Mouse (Mus musculus): ENCODE measurements around the gene Elf1.

Gene Elf1

DNA sequence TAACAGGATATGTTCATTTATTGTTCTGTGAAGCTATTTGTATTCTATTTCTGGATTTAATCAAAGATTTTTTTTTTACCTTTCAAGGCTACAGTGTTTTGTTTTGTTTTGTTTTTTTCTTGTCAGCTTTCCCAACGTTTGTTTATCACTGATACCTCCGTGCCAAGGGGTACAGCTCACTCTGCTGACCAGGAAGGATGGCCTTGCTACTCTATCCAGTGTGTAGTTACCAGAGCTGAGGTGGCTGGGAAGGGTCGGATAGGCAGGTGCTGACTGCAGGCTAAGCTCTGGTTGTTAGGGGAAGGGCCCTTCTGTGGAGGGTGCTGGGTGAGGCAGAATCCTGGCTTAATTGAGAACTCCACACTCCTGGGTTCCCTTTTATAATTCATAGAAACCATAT, 9.3 kb downstream of the Elf1 start:
- no peak for DNase-seq (ENCODE audit: low spot score)

- no peak for DNase-seq (ENCODE audit: low spot score)
Measured at GRCm38 (mm10) chr14:79494349-79494748, 13.4 kb downstream of the Elf1 start.

GRCm38 (mm10) chr14:79499326-79499725, 18.3 kb downstream of the Elf1 start:
- DNase-seq (ENCODE audit: low spot score), result peak; percentile 38

GRCm38 (mm10) chr14:79500756-79501155, 19.8 kb downstream of the Elf1 start:
- no peak for DNase-seq (ENCODE audit: low spot score)

GRCm38 (mm10) chr14:79503371-79504075, 22.5 kb downstream of the Elf1 start:
- DNase-seq (ENCODE audit: low spot score), result peak; percentile 62

DNA sequence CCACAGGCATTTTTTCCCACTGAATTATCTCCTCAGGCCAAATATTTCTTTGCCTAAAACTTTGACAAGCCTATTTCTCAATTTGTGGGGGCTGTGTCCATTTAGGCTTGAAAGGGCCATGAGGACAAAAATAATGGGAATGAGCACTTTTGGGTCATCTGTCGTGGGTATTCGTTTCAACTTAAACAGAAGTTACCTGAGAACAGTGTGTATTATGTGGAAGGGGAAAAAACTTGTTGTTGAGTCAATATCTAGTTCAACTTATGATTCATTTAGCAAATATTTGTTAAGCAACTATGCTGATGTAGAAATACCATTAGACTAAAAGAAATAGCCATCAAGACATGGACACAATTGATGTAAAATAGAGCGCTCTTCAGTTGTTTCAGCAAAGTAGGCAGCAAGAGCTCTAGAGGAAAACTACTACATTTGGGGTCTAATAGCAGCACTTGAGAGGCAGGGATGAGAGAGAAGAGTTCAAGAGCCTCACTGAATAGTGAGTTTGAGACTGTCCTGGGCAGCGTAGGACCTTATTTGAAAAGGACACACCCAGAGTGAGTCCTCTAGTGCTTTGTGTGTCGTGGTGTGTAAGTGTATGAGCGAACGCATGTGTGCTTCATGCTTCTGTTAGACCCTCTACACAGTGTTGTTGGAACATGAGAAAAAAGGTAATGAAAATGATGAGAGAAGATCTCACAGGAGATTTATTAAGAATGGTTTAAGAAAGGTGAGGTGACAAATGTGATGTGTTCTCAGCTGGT, 23.4 kb downstream of the Elf1 start:
- DNase-seq (ENCODE audit: low spot score), result no peak

DNA sequence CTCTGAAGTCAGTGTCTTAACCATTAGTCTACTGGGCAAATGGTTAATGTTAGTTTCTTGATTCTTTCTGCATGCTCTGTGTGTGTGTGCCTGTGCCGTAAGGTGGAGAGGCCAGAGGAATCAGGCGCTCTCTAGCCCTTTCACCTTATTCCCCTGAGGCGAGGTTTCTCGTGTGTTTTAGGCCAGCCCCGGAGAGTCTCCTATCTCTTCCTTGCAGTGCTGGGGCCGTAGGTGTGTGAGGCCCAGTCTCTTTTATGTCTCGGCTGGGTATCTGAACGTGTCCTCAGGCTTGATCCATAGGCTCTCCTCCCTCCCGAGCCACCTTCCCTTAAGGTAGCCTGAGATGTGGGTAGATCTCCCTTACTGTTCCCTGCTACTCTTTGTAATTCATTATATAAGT, 25.2 kb downstream of the Elf1 start:
- DNase-seq (ENCODE audit: low spot score), result no peak

GRCm38 (mm10) chr14:79507846-79508245, 26.9 kb downstream of the Elf1 start:
- no peak for DNase-seq (ENCODE audit: low spot score)

- DNase-seq (ENCODE audit: low spot score), result no peak
Measured at GRCm38 (mm10) chr14:79508662-79509305, 27.8 kb downstream of the Elf1 start.

GRCm38 (mm10) chr14:79511521-79511920, 30.5 kb downstream of the Elf1 start:
- DNase-seq (ENCODE audit: low spot score), result no peak

GRCm38 (mm10) chr14:79513951-79514350, 33.0 kb downstream of the Elf1 start:
- peak; percentile 52 for DNase-seq (ENCODE audit: low spot score)

GRCm38 (mm10) chr14:79515100-79515499, 34.1 kb downstream of the Elf1 start:
- DNase-seq (ENCODE audit: low spot score), result no peak

DNA sequence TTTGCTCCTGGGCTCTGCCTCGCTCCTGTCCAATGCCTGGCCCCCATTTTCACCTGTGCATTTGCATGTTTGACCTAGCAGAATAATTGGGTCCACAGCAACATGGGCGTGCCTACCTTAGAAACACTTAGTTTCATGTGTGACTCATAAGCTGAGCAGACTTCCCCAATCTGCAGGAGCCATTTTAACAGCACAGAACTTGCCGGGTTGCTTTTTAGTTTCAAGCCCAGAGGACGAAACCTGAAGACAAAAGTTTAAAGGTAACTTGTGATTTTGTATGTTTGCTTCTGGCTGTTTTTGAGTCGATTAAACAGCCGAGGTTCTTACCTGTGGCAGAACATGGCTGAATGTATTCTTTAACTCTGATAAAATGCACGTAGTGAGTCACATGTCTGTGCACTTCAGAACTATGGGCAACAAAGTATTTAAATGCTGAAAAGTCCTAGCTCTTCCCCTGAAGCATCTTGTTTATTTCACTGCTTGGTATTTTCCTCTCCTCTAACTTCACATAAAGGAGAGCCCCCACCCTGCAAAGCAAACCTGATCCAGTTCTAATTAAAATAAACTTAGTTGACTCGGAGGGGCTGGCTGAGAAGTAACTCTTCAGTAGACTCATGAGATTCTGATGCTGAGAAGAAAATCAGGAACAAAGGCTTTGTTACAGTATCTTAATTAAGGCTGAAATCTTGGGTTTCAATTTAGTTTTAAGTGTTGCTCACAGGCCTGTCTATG, 34.7 kb downstream of the Elf1 start:
- peak; percentile 86 for DNase-seq (ENCODE audit: low spot score)

GRCm38 (mm10) chr14:79516243-79516610, 35.2 kb downstream of the Elf1 start:
- no peak for DNase-seq (ENCODE audit: low spot score)

DNA sequence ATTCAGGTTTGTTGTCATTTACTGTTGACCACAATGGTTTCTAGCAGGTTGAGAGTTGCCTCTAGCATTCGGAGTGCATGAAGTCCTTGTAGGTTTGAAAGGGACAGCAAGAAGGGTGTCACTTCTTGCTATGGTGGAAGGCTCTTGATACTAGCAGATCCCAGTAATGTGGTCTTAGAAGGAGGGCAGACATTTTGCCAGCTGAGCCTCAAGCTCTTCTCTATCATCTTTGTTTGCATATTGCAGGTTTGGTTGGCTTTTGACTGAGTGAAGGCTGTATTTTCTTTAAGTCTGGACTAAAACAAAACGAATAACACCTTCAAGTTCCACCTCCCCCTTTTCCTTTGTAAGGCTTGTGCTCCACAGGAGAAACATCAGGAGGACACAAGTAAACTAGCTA, 35.8 kb downstream of the Elf1 start:
- DNase-seq (ENCODE audit: low spot score), result no peak

DNA sequence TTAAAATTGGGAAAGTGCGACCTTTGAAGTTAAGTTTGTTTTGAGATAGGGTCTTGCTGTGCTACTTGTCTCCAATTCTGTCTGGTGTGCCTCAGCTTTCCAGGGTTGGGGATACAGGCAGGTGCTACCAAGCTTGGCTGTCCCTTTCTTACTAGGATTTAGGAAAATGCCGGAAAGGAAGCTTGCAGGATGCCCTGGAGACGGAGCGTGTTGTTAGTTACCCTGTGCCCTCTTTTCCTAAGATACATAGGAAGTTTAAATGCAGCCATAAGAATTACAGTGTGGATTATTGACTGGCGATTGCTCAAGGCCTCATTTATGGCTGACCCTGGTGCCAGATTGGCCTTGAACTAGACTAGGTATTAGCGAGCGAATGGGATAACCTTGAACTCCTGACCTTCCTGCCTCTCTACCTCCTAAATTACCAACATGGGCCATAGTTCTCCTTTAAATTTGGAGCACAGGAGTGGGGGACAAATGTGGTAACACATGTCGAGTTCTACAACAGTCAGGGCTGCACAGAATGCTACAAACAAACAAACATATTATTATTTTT, 36.3 kb downstream of the Elf1 start:
- DNase-seq (ENCODE audit: low spot score), result no peak

GRCm38 (mm10) chr14:79518123-79518522, 37.1 kb downstream of the Elf1 start:
- no peak for DNase-seq (ENCODE audit: low spot score)

DNA sequence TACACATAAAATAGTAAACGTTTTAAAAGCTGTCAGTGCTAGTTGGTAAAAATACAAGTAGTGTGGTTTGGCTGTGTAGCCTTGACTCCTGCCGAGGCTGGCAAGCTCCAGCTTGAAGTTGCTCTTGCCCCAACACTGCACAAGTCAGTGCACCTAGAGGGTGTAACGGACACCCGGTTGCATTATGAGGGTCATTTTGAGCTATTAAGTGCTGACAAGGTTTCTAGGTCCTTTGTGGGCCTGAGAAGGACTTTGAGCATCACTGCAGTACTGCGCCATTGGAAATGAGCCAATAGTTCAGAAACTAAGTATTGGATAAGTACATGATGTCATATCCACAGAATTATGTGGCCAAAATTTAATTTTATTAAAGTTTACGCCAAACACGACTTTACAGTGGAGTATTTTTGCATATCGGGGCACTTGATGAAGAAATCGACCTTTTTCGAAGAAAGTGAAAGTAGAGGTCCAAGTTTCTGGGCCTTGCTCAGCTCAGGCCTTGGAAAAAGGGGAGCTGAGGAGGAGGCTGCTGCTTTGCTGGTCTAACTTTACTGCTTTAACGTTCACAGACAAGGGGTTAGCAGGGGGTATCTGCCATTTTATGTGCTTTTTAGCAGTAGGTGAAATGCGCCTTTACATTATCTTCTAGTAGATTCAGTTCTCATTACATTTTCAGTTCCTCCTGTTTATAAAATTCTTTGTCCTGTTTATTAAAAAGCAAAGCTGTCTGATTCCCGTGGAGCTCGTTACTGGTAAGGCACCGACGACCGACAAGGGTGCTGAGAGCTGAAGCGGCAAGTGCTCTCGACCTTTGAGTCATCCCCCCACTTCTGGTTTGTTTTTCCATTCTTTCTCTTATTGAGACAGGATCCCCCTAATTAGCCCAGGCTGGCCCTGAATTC, 38.0 kb downstream of the Elf1 start:
- DNase-seq (ENCODE audit: low spot score), result no peak

DNA sequence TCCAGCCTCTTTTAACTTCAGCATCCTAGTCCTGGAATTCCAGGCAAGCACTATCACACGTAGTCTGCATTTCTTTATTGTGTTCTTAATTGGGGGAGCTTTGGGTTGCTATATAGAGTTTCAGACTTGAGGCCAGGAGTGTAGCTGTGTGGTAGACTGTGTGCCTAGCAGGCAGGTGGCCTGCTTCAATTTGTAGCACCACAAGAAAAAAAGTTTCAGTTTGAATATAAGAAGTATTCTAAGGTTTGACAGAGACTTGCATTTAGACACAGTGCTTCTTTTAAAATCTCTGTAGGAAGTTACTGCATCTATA, 38.6 kb downstream of the Elf1 start:
- DNase-seq (ENCODE audit: low spot score), result no peak

DNA sequence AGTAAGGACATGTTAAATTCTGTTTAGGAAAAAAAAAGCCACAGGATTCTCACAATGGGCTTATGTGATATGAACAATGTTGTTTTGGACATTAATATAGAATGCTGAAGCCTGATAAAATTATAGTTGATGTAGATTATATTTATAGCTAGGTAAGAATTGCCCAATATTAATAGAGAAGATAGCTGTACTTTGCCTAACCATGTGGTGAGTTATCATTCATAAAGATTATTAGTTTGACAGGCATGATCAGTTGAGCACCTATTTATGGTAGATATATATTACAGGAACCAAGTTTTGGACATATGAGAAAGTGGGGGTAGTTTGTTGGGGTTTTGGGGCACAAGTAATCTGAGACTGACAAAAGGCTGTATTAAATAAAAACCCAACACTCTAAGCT, 39.6 kb downstream of the Elf1 start:
- no peak for DNase-seq (ENCODE audit: low spot score)

- DNase-seq (ENCODE audit: low spot score), result no peak
Measured at GRCm38 (mm10) chr14:79521056-79521455, 40.1 kb downstream of the Elf1 start.
